Mouse (Mus musculus): ENCODE data around the gene Timp1. TPM values are rescaled to one million over a fixed set of nuclear protein-coding genes. Genes with fewer than 3 reads are reported as not detected.

Gene Timp1
- 1.3 and 6.9 TPM in 2 replicates for polyA plus RNA-seq (2012; rRNA removed)

GRCm38 (mm10) chrX:20869962-20870513 is at the start of gene Timp1:
Gene Timp1, plus strand, starts transcription at chrX:20870166.
- WGBS: 19% methylated on average over 18 of the region's 18 CpGs
- H3K27me3 ChIP-seq (ENCODE audit: control insufficient read depth, insufficient read depth, low read length): no peaks in the 10 kb centered on the region
- no peak within 1 kb of the TSS for H3K27ac ChIP-seq (ENCODE audit: insufficient read depth, low read depth, low read length)
- H3K36me3 ChIP-seq (ENCODE audit: control insufficient read depth, insufficient read depth, low read length): no peaks in the 10 kb centered on the region
- H3K4me3 ChIP-seq (ENCODE audit: low read depth, low read length): peak within 1 kb of the TSS; percentile 35
- no peaks in the 10 kb centered on the region for H3K4me1 ChIP-seq (ENCODE audit: control insufficient read depth, insufficient read depth, insufficient read length, low read length)
- TF ChIP-seq POLR2A (IDR thresholded peaks at IDR 0.05; ENCODE audit: low read depth, low read length) (no peak), CTCF (IDR thresholded peaks at IDR 0.05; ENCODE audit: extremely low read depth, insufficient read length, insufficient replicate concordance, low read depth, low read length) (no peak)

GRCm38 (mm10) chrX:20828934-20829333 is 41.0 kb upstream of the Timp1 start:
- Histone ChIP-seq H3K27ac (ENCODE audit: insufficient read depth, low read depth, low read length) (no peak overlapping the region), H3K27me3 (ENCODE audit: control insufficient read depth, insufficient read depth, low read length) (no peaks in the 10 kb centered on the region), H3K4me1 (ENCODE audit: control insufficient read depth, insufficient read depth, insufficient read length, low read length) (no peaks in the 10 kb centered on the region), H3K4me3 (ENCODE audit: low read depth, low read length) (no peak overlapping the region), H3K36me3 (ENCODE audit: control insufficient read depth, insufficient read depth, low read length) (no peaks in the 10 kb centered on the region)
- TF ChIP-seq CTCF (IDR thresholded peaks at IDR 0.05; ENCODE audit: extremely low read depth, insufficient read length, insufficient replicate concordance, low read depth, low read length): peak; percentile 33; the same call in 1 of the 2 replicates
- TF ChIP-seq POLR2A (IDR thresholded peaks at IDR 0.05; ENCODE audit: low read depth, low read length): no peak
- WGBS: 7% methylated on average over 5 of the region's 5 CpGs

GRCm38 (mm10) chrX:20847232-20847631 is 22.7 kb upstream of the Timp1 start:
- Histone ChIP-seq H3K27me3 (ENCODE audit: control insufficient read depth, insufficient read depth, low read length) (no peaks in the 10 kb centered on the region), H3K36me3 (ENCODE audit: control insufficient read depth, insufficient read depth, low read length) (peaks cover 11% of the 10 kb centered on the region), H3K4me1 (ENCODE audit: control insufficient read depth, insufficient read depth, insufficient read length, low read length) (0 out of 2 replicates have a peak, but pooled peaks cover 4% of the 10 kb centered on the region), H3K27ac (ENCODE audit: insufficient read depth, low read depth, low read length) (no peak overlapping the region), H3K4me3 (ENCODE audit: low read depth, low read length) (no peak overlapping the region)
- no peak for TF ChIP-seq POLR2A (IDR thresholded peaks at IDR 0.05; ENCODE audit: low read depth, low read length)
- TF ChIP-seq CTCF (IDR thresholded peaks at IDR 0.05; ENCODE audit: extremely low read depth, insufficient read length, insufficient replicate concordance, low read depth, low read length): no peak
- WGBS: 86% methylated on average over 3 of the region's 3 CpGs

GRCm38 (mm10) chrX:20847816-20848215 is 22.1 kb upstream of the Timp1 start:
- no peaks in the 10 kb centered on the region for H3K27me3 ChIP-seq (ENCODE audit: control insufficient read depth, insufficient read depth, low read length)
- H3K4me1 ChIP-seq (ENCODE audit: control insufficient read depth, insufficient read depth, insufficient read length, low read length): 0 out of 2 replicates have a peak, but pooled peaks cover 4% of the 10 kb centered on the region
- H3K4me3 ChIP-seq (ENCODE audit: low read depth, low read length): no peak overlapping the region
- TF ChIP-seq POLR2A (IDR thresholded peaks at IDR 0.05; ENCODE audit: low read depth, low read length) (no peak), CTCF (IDR thresholded peaks at IDR 0.05; ENCODE audit: extremely low read depth, insufficient read length, insufficient replicate concordance, low read depth, low read length) (no peak)
- H3K27ac ChIP-seq (ENCODE audit: insufficient read depth, low read depth, low read length): no peak overlapping the region
- peaks cover 11% of the 10 kb centered on the region for H3K36me3 ChIP-seq (ENCODE audit: control insufficient read depth, insufficient read depth, low read length)
- 10% methylated on average over 2 of the region's 2 CpGs for WGBS

GRCm38 (mm10) chrX:20848256-20848984 is 21.5 kb upstream of the Timp1 start:
- Histone ChIP-seq H3K4me1 (ENCODE audit: control insufficient read depth, insufficient read depth, insufficient read length, low read length) (0 out of 2 replicates have a peak, but pooled peaks cover 4% of the 10 kb centered on the region), H3K36me3 (ENCODE audit: control insufficient read depth, insufficient read depth, low read length) (peaks cover 16% of the 10 kb centered on the region), H3K27ac (ENCODE audit: insufficient read depth, low read depth, low read length) (peak overlapping the region; percentile 59), H3K4me3 (ENCODE audit: low read depth, low read length) (peak overlapping the region; percentile 99), H3K27me3 (ENCODE audit: control insufficient read depth, insufficient read depth, low read length) (no peaks in the 10 kb centered on the region)
- TF ChIP-seq POLR2A (IDR thresholded peaks at IDR 0.05; ENCODE audit: low read depth, low read length) (peak; percentile 49), CTCF (IDR thresholded peaks at IDR 0.05; ENCODE audit: extremely low read depth, insufficient read length, insufficient replicate concordance, low read depth, low read length) (no peak)
- 8% methylated on average over 42 of the region's 42 CpGs for WGBS

- Histone ChIP-seq H3K36me3 (ENCODE audit: control insufficient read depth, insufficient read depth, low read length) (peaks cover 28% of the 10 kb centered on the region), H3K27ac (ENCODE audit: insufficient read depth, low read depth, low read length) (no peak overlapping the region), H3K4me1 (ENCODE audit: control insufficient read depth, insufficient read depth, insufficient read length, low read length) (0 out of 2 replicates have a peak, but pooled peaks cover 4% of the 10 kb centered on the region), H3K4me3 (ENCODE audit: low read depth, low read length) (no peak overlapping the region), H3K27me3 (ENCODE audit: control insufficient read depth, insufficient read depth, low read length) (no peaks in the 10 kb centered on the region)
- TF ChIP-seq CTCF (IDR thresholded peaks at IDR 0.05; ENCODE audit: extremely low read depth, insufficient read length, insufficient replicate concordance, low read depth, low read length) (no peak), POLR2A (IDR thresholded peaks at IDR 0.05; ENCODE audit: low read depth, low read length) (no peak)
- 91% methylated on average over 7 of the region's 7 CpGs for WGBS
Measured at GRCm38 (mm10) chrX:20853794-20854193, 16.2 kb upstream of the Timp1 start.

- Histone ChIP-seq H3K4me3 (ENCODE audit: low read depth, low read length) (no peak overlapping the region), H3K27me3 (ENCODE audit: control insufficient read depth, insufficient read depth, low read length) (no peaks in the 10 kb centered on the region), H3K4me1 (ENCODE audit: control insufficient read depth, insufficient read depth, insufficient read length, low read length) (peaks cover 10% of the 10 kb centered on the region), H3K27ac (ENCODE audit: insufficient read depth, low read depth, low read length) (no peak overlapping the region), H3K36me3 (ENCODE audit: control insufficient read depth, insufficient read depth, low read length) (peaks cover 4% of the 10 kb centered on the region; the same call in 1 of the 2 replicates)
- WGBS: 37% methylated on average over 5 of the region's 5 CpGs
- no peak for TF ChIP-seq POLR2A (IDR thresholded peaks at IDR 0.05; ENCODE audit: low read depth, low read length)
- no peak for TF ChIP-seq CTCF (IDR thresholded peaks at IDR 0.05; ENCODE audit: extremely low read depth, insufficient read length, insufficient replicate concordance, low read depth, low read length)
Measured at GRCm38 (mm10) chrX:20861453-20862104, 8.4 kb upstream of the Timp1 start.
